Mouse (Mus musculus): ENCODE measurements around the gene Rasl10a. TPM values are rescaled to one million over a fixed set of nuclear protein-coding genes. Genes with fewer than 3 reads are reported as not detected.
A peak's percentile ranks its signal among the peaks of the same experiment; 100 is the strongest.

Gene Rasl10a
- polyA plus RNA-seq, 1 experiment from 2014 or later: 4.6 TPM

GRCm38 (mm10) chr11:5101641-5102040 is 43.7 kb downstream of the Rasl10a start:
- no peak for ATAC-seq (ENCODE audit: low FRiP score, low TSS enrichment)
- Histone ChIP-seq H3K27me3 (ENCODE audit: control insufficient read depth, insufficient read depth, low read length) (no peaks in the 10 kb centered on the region), H3K9ac (ENCODE audit: low read depth, low read length) (no peak overlapping the region), H3K9me3 (ENCODE audit: control insufficient read depth, low read length) (no peaks in the 10 kb centered on the region), H3K27ac (ENCODE audit: low read depth, low read length) (no peak overlapping the region; the same call in 1 of the 2 replicates), H3K36me3 (ENCODE audit: control insufficient read depth, insufficient read depth, low read length) (peaks cover 13% of the 10 kb centered on the region; the same call in 1 of the 2 replicates), H3K4me2 (replicated peaks; ENCODE audit: low read depth, low read length) (0 out of 2 replicates have a peak overlapping the region, but pooled peaks have one; percentile 2), H3K4me3 (ENCODE audit: low read length) (no peak overlapping the region), H3K4me1 (ENCODE audit: control insufficient read depth, insufficient read depth, low read length) (peaks cover 15% of the 10 kb centered on the region)
- 70% methylated on average over 6 of the region's 6 CpGs for WGBS

GRCm38 (mm10) chr11:5102384-5102783 is 44.5 kb downstream of the Rasl10a start:
- Histone ChIP-seq H3K4me3 (ENCODE audit: low read length) (no peak overlapping the region), H3K27ac (ENCODE audit: low read depth, low read length) (no peak overlapping the region), H3K9me3 (ENCODE audit: control insufficient read depth, low read length) (no peaks in the 10 kb centered on the region), H3K36me3 (ENCODE audit: control insufficient read depth, insufficient read depth, low read length) (peaks cover 13% of the 10 kb centered on the region; the same call in 1 of the 2 replicates), H3K4me2 (replicated peaks; ENCODE audit: low read depth, low read length) (no peak overlapping the region), H3K27me3 (ENCODE audit: control insufficient read depth, insufficient read depth, low read length) (no peaks in the 10 kb centered on the region), H3K9ac (ENCODE audit: low read depth, low read length) (no peak overlapping the region), H3K4me1 (ENCODE audit: control insufficient read depth, insufficient read depth, low read length) (peaks cover 11% of the 10 kb centered on the region)
- WGBS: 92% methylated on average over 7 of the region's 7 CpGs
- no peak for ATAC-seq (ENCODE audit: low FRiP score, low TSS enrichment)

- Histone ChIP-seq H3K4me3 (ENCODE audit: low read length) (no peak overlapping the region), H3K9me3 (ENCODE audit: control insufficient read depth, low read length) (no peaks in the 10 kb centered on the region), H3K27ac (ENCODE audit: low read depth, low read length) (no peak overlapping the region), H3K27me3 (ENCODE audit: control insufficient read depth, insufficient read depth, low read length) (no peaks in the 10 kb centered on the region), H3K4me1 (ENCODE audit: control insufficient read depth, insufficient read depth, low read length) (peaks cover 11% of the 10 kb centered on the region), H3K36me3 (ENCODE audit: control insufficient read depth, insufficient read depth, low read length) (peaks cover 13% of the 10 kb centered on the region; the same call in 1 of the 2 replicates), H3K4me2 (replicated peaks; ENCODE audit: low read depth, low read length) (no peak overlapping the region), H3K9ac (ENCODE audit: low read depth, low read length) (no peak overlapping the region)
- WGBS: 93% methylated on average over 4 of the region's 4 CpGs
- no peak for ATAC-seq (ENCODE audit: low FRiP score, low TSS enrichment)
Observed at GRCm38 (mm10) chr11:5103986-5104509, 46.1 kb downstream of the Rasl10a start.

GRCm38 (mm10) chr11:5109441-5109840 is 51.5 kb downstream of the Rasl10a start:
- Histone ChIP-seq H3K9me3 (ENCODE audit: control insufficient read depth, low read length) (no peaks in the 10 kb centered on the region), H3K9ac (ENCODE audit: low read depth, low read length) (no peak overlapping the region; the same call in 1 of the 2 replicates), H3K4me1 (ENCODE audit: control insufficient read depth, insufficient read depth, low read length) (no peaks in the 10 kb centered on the region), H3K4me3 (ENCODE audit: low read length) (no peak overlapping the region), H3K4me2 (replicated peaks; ENCODE audit: low read depth, low read length) (no peak overlapping the region), H3K36me3 (ENCODE audit: control insufficient read depth, insufficient read depth, low read length) (peaks cover 8% of the 10 kb centered on the region; the same call in 1 of the 2 replicates), H3K27me3 (ENCODE audit: control insufficient read depth, insufficient read depth, low read length) (no peaks in the 10 kb centered on the region), H3K27ac (ENCODE audit: low read depth, low read length) (no peak overlapping the region)
- no peak for ATAC-seq (ENCODE audit: low FRiP score, low TSS enrichment)
- WGBS: 79% methylated on average over 8 of the region's 8 CpGs

Small RNA genes within 50 kb of the gene (microRNA-seq; reads per million reads assigned to microRNA genes)
- gene Gm47296: not detected

Other genes starting within 250 kb of the Rasl10a start
- 21.6 and 48.1 TPM in 2 replicates for gene Nf2, start 208.6 kb upstream of the Rasl10a start, polyA plus RNA-seq (2014; fragmentation: Nextera tagmentation; extraction: Ambion mirVana)
- gene Nipsnap1, start 184.2 kb upstream of the Rasl10a start, polyA plus RNA-seq (2014; fragmentation: Nextera tagmentation; extraction: Ambion mirVana): 56.4 and 67.4 TPM in 2 replicates
- 39.4 and 47.1 TPM in 2 replicates for gene Thoc5, start 162.8 kb upstream of the Rasl10a start, polyA plus RNA-seq (2014; fragmentation: Nextera tagmentation; extraction: Ambion mirVana)
- gene Nefh, start 110.1 kb upstream of the Rasl10a start, polyA plus RNA-seq (2014; fragmentation: Nextera tagmentation; extraction: Ambion mirVana): 0.22 and 0.23 TPM in 2 replicates
- 35.1 and 62.6 TPM in 2 replicates for gene Ap1b1, start 71.3 kb upstream of the Rasl10a start, polyA plus RNA-seq (2014; fragmentation: Nextera tagmentation; extraction: Ambion mirVana)
- gene Gas2l1, start 7.2 kb downstream of the Rasl10a start, polyA plus RNA-seq (2014; fragmentation: Nextera tagmentation; extraction: Ambion mirVana): 30.2 and 47.3 TPM in 2 replicates
- gene Rhbdd3, start 40.8 kb downstream of the Rasl10a start, polyA plus RNA-seq (2014; fragmentation: Nextera tagmentation; extraction: Ambion mirVana): 25.5 and 29.0 TPM in 2 replicates
- gene Ewsr1, start 41.1 kb downstream of the Rasl10a start, polyA plus RNA-seq (2014; fragmentation: Nextera tagmentation; extraction: Ambion mirVana): 506 and 517 TPM in 2 replicates
- 141 and 178 TPM in 2 replicates for gene Emid1, start 94.1 kb downstream of the Rasl10a start, polyA plus RNA-seq (2014; fragmentation: Nextera tagmentation; extraction: Ambion mirVana)
- 7.8 and 17.2 TPM in 2 replicates for gene Kremen1, start 203.4 kb downstream of the Rasl10a start, polyA plus RNA-seq (2014; fragmentation: Nextera tagmentation; extraction: Ambion mirVana)